Mouse (Mus musculus) olfactory bulb, adult 2 months (tissue): ENCODE data around the gene Plcg1.

Experiments
- CTCF ChIP-seq: fragments of 200-500 bp; IDR thresholded peaks from 2 replicates; pipeline ENCODE4 v1.5.1; 2012; ENCODE audit warnings: low read depth, mild to moderate bottlenecking, low read length, moderate library complexity; ENCODE audit not compliant: insufficient read depth
- POLR2A ChIP-seq: fragments of 200-500 bp; IDR thresholded peaks from 2 replicates; pipeline ENCODE4 v1.6.1; 2012; ENCODE audit warnings: mild to moderate bottlenecking, low read depth, low read length, moderate library complexity; ENCODE audit not compliant: insufficient read depth

DNA sequence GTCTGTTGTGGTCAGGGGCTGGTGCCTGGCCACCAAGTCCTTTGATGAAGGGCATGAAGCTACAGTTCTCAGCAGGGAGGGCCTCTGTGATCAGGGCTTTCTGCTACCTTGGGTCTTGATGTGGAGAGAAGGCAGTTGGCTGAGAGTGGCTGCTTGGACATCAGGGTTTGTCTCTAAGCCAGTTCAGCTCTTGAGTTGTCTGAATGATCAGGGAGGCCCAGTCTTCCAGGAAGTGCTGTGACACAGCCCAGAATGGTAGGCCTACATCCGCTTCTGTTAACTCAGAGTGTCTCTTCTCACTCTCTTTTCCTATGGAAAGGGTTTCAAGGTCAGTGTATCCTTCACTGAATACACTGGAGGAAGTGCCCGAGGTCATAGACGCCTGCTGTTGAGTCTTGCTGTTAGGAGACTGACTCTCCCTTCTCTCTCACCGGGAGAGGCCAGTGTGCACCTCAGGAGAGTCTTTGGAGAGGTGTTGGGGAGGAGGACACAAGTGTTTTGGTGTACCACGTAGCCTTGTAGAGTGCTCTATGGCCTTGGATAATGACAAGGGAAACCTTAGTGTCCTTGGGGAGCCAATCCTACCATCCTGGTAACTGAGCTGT, 4.7 kb downstream of the Plcg1 start:
- TF ChIP-seq POLR2A (no peak), CTCF (no peak)
